Mouse (Mus musculus): ENCODE measurements around the gene Ddx39b.

Ddx39b gene

DNA sequence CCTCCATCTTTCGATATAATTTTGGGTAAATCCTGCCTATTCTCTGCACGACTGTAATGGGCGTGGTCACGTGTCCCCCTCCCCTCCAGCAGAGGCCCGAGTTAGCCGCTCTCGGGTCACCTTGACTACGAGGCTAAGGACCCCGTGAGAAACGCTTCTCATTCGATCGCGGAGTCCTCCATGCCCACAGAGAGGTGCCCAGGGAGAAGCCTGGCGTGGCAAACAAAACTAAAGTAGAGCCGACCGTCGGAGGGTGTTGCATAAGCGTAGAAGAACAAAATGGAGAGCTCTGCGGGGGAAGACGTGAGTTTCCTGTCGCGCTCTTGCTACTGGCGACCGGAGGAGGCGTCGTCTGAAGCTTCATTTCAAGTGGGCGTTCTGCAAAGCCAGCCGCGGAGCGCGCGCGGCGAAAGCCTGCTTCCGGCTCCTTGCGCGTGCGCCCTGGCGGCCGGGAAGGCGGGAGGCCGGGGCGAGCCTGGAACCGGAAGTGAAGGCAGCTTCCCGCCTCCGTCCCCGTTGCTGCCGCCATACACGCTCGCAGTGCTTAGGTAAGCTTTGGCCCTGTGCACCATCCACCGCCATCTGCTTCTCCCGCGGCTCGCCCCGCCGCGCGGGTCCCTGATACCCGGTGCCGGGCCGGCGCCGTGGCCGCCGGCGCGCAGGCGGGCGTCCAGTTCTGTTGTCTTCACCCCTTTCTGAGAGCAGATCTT, at the start of gene Ddx39b:
Ddx39b (plus strand) TSS at position 442 of the 710 bp plus-strand sequence.
- peak; percentile 95 for DNase-seq (ENCODE audit: low spot score in 2 of 2)

- no peak for DNase-seq (ENCODE audit: low spot score in 2 of 2)
Measured at GRCm38 (mm10) chr17:35192924-35193323, 48.6 kb upstream of the Ddx39b start.

- no peak for DNase-seq (ENCODE audit: low spot score in 2 of 2)
Measured at GRCm38 (mm10) chr17:35193881-35194843, 47.4 kb upstream of the Ddx39b start, which contains the start of gene Ltb. Ltb (plus strand) TSS chr17:35194439.

DNA sequence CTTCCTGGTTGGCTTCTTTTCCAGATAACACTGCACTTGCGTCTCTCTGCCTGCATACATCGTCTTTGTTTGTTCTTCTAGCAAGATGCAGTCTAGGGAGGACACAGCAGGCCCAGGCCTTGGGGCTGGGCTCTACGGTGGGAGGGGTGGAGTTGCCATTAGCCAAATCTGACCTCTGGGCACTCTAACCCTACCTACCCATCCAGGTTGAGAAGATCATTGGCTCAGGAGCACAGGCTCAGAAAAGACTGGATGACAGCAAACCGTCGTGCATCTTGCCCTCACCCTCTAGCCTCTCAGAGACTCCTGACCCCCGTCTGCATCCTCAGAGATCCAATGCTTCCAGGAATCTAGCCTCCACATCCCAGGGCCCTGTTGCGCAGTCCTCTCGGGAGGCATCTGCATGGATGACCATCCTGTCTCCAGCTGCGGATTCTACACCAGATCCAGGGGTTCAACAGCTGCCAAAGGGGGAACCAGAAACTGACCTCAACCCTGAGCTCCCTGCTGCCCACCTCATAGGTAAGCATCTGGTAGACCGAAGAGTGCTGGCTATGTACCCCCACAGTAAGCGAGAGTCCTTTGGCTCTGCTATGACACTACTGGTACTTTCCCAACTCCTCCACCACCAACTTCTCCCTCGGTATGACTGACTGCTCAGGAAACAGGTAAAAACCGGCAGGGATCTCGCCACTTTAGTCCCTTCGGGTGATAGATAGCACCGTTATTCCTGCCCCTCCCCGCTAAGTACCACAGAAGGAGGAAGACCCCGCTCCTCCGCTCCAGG, 46.5 kb upstream of the Ddx39b start:
- no peak for DNase-seq (ENCODE audit: low spot score in 2 of 2)

- DNase-seq (ENCODE audit: low spot score in 2 of 2): peak; percentile 73 to 77
Measured at GRCm38 (mm10) chr17:35195631-35196320, 45.8 kb upstream of the Ddx39b start.

DNA sequence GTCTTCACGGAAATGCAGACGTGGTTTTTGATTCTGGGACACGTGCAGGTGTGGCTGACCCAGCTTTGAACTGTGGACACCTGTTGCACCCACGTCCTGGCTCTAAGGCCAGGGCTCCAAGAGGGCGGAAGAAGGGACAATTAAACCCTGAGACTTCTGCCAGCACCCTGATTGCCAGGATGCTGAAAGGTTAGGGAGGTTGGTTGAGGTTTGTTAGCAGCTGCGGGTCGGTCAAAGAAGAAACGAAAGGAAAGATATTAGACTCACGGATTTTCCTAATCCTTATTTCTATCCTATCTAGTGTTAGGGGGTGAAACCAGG, 45.3 kb upstream of the Ddx39b start:
- DNase-seq (ENCODE audit: low spot score in 2 of 2): no peak

DNA sequence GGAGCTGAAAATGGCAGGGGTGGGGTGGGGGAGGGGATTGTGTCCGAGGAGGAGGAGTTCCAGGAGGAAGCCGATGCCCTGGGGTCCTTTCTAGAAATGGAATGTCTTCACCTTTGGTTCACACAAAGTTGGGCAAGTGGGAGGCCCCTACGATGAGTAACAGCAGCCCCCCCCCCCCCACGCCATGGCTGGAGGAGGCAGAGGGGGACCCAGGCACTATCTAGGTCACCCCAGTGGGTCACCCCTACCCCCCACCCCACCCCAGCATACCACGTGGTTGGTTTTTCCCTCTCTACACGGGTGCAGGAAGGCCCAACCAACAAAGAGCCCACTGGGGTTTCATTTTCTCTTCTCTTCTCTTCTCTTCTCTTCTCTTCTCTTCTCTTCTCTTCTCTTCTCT, 44.4 kb upstream of the Ddx39b start:
- DNase-seq (ENCODE audit: low spot score in 2 of 2): no peak

DNA sequence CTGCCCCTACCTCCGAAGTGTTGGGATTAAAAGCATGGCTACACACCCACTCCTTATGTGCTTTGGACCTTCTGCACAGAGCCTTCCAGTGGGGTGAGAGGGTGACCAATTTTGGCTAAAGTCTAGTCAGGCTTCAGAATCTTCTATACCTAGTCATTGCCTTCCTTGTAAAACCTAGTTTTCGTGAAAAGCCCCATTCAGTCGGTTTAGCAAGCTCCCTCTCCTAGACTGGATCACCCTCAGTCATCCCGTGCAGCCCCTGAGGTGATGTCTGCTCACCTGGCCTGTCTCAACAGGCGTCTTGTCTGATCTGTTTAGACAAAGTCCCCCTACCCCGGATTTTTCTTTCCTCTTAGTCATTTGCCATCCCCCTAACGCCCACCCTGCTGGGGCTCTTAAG, 43.5 kb upstream of the Ddx39b start:
- no peak for DNase-seq (ENCODE audit: low spot score in 2 of 2)

DNA sequence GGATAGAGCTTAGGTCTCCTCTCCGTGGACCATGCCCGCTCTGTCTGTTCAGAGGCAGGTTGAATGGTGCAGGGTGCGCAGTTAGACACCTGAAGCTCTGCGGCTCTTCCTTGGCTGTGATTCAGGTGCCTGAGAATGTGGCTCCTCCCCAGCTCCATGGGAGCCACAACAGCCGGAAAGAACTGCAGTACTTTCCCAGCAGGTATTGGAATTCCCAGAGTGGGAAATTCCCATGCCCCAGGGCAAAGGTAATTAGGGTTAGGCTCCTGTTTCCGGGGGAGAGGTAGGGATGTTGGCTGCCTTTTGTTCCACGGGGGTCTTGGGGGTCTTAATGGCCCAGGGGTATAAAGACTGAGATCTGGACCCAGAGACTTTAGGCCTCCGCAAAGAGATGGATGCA, 42.6 kb upstream of the Ddx39b start:
- DNase-seq (ENCODE audit: low spot score in 2 of 2): no peak

DNA sequence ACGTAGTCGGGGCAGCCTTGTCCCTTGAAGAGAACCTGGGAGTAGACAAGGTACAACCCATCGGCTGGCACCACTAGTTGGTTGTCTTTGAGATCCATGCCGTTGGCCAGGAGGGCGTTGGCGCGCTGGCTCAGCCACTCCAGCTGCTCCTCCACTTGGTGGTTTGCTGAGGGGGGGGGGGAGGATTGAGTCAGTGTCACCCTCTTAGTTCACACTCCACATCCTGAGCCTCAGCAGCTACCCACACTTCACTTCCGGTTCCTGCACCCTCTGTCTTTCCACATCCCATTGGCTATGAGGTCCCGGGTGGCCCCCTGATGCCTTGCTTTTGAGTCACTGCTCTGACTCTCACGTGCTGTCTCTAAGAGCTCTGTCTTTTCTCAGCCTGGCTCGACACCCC, 41.1 kb upstream of the Ddx39b start:
- no peak for DNase-seq (ENCODE audit: low spot score in 2 of 2)

DNA sequence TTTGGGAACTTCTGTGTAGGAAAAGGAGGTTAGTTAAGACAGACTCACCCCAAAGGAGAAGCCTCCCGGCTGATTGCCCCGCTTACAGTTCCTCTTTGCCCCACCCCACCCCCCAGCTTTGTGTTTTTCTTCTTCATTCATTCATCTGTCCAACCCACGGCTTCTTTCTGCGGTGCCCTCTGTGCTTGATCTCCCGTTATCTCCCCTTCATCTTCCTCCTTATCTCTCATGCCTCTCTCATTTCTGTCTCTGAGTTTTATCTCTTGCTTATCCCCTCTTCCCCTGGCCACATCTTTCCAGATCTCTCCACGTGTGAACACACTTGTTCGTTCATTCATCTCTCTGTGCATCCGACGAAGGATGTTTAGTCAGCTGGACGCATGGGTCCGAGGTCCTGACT, 40.4 kb upstream of the Ddx39b start:
- DNase-seq (ENCODE audit: low spot score in 2 of 2): no peak

- DNase-seq (ENCODE audit: low spot score in 2 of 2): no peak
Measured at GRCm38 (mm10) chr17:35201787-35202186, 39.8 kb upstream of the Ddx39b start, which contains the start of gene Tnf. Tnf (minus strand) TSS chr17:35202007.

- DNase-seq (ENCODE audit: low spot score in 2 of 2): no peak
Measured at GRCm38 (mm10) chr17:35202442-35202841, 39.1 kb upstream of the Ddx39b start.

DNA sequence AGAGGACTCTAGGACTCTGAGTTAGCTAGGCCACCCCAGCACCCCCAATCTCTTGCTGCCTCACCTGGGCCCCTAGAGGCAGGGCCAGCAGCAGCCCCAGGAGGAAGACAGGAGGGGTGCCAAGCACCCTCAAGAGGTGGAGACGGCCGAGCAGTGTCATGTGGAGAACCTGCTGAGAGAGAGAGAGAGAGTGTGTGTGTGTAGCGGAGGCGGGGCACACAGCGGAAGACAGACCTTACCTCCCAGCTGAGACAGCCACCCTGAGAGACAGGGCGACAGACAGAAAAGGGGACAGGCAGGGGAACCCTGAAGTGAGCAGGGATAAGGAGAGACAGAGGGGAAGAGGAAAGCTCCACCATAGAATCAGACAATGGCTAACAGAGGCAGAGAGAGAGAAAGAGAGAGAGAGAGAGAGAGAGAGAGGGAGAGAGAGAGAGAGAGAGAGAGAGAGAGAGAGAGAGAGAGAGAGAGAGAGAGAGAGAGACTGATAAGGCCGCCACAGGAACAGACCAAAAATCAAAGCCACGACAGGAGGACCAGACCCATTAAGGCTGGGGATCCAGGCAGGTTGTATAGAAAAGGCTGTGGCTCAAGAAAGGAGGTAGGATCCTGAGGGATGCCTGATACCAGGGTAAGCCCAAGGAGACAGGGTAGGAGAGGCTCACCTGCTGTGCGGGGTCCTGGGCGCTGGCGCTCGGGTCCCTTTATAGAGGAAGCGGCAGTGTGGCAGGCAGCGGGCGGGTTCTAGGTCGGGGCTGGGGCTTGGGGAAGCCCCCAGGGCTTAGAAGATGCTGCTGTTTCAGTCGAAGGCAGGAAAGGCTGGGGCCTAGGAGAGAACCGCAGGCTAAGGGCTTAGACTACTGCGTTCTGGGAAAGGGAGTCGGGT, 36.8 kb upstream of the Ddx39b start, which contains the start of gene Lta:
Lta (minus strand) TSS at position 858 of the 886 bp plus-strand sequence.
- DNase-seq (ENCODE audit: low spot score in 2 of 2): no peak

DNA sequence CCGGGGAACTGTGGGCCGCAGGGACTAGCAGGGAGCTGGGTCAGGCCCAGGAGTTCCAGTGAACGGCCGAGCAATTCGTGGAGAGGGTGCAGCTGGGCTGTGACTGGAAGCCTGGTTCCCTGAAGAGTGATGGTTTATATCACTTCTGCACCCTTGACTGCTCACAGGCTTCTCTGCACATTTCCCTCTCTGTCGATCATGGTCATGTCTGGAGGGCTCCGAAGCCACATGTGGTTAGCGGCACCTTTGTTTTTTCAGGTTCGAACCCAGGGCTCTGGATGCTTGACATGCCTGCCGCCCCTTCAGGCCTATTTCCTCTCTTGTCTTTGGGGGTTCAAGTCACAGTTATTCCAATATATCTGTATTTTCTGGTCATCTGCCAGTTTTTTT, 36.2 kb upstream of the Ddx39b start:
- no peak for DNase-seq (ENCODE audit: low spot score in 2 of 2)

- no peak for DNase-seq (ENCODE audit: low spot score in 2 of 2)
Measured at GRCm38 (mm10) chr17:35209785-35210535, 31.6 kb upstream of the Ddx39b start.

DNA sequence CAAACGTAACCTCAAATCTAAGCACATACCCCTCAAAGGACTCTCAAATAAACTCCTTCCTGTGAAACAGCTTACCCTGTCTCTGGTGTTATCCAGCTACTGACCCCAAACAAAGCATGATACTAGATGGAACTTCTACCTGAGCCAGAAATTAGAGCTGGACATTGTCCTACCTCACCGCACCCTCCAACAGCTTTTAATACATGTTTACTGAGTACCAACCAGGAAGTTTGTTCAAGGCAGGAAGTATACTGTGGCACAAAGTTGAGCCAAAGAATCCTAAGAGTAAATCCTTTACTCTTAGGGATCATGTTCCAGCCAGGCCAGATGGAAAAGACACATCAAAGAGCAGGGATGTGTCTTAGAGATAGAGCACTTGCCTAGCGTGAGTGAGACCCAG, 31.0 kb upstream of the Ddx39b start:
- no peak for DNase-seq (ENCODE audit: low spot score in 2 of 2)

GRCm38 (mm10) chr17:35213071-35213470, 28.5 kb upstream of the Ddx39b start:
- no peak for DNase-seq (ENCODE audit: low spot score in 2 of 2)

DNA sequence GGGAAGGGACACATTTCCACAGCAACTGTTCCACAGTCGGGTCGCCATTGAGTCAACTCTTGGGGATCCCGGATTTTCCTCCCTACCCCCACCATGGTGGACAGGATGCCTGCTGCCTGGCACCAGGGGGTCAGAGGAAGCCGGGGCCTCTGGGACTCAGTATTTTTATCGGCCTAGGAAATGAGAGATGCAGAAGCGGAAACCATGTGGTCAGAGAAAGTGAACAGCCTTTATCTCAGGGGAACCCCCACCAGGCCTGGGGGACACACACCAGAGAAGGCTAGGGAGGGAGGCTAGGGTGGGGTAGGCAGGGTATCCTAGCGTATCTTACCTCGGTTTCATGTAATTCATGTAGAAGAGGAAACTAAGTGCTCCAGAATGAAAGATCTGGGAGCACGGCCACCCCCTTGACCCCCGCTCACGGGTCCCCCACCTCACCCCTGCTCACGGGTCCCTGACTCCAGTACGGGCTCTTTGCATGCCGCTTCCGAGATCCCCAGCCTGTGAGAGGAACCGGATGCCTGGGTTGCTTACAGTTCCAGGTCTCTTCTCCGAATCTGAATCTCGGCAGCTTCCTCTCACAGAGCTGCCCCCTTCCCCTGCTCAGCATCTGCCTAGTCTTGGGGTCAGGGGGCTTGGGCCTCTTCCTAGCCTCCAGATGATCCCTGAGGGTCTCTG, 22.9 kb upstream of the Ddx39b start:
- DNase-seq (ENCODE audit: low spot score in 2 of 2): no peak

All from right cerebral cortex, postnatal 36 days (tissue).